Mouse (Mus musculus): Measurements from ENCODE around the gene Fgf23. TPM values are rescaled to one million over a fixed set of nuclear protein-coding genes. Genes with fewer than 3 reads are reported as not detected.

Gene Fgf23
- polyA plus RNA-seq, 1 experiment from 2014 or later: not detected

GRCm38 (mm10) chr6:127123506-127123905, 50.8 kb downstream of the Fgf23 start:
- H3K4me1 ChIP-seq (ENCODE audit: insufficient read depth): no peaks in the 10 kb centered on the region
- H3K27ac ChIP-seq (ENCODE audit: low read depth): no peak overlapping the region
- H3K9ac ChIP-seq (replicated peaks): no peak overlapping the region
- DNase-seq: no peak
- peaks cover 3% of the 10 kb centered on the region; the same call in 1 of the 2 replicates for H3K36me3 ChIP-seq (replicated peaks; ENCODE audit: insufficient read depth, low read length)
- H3K4me3 ChIP-seq (ENCODE audit: low read depth, low read length): no peak overlapping the region
- H3K4me2 ChIP-seq (ENCODE audit: low read depth, low read length): no peak overlapping the region
- 77% methylated on average over 7 of the region's 7 CpGs for WGBS (ENCODE audit: insufficient replicate concordance)
- TF ChIP-seq EP300 (IDR thresholded peaks at IDR 0.05; ENCODE audit: low read depth) (no peak), CTCF (IDR thresholded peaks at IDR 0.05; ENCODE audit: low read depth) (no peak)
- H3K27me3 ChIP-seq (ENCODE audit: insufficient read depth, low read length): no peaks in the 10 kb centered on the region
- ATAC-seq: no peak
- H3K9me3 ChIP-seq (ENCODE audit: low read length): no peaks in the 10 kb centered on the region

GRCm38 (mm10) chr6:127129659-127130058, 57.0 kb downstream of the Fgf23 start:
- DNase-seq (no peak), ATAC-seq (no peak)
- no peak overlapping the region for H3K4me3 ChIP-seq (ENCODE audit: low read depth, low read length)
- H3K27ac ChIP-seq (ENCODE audit: low read depth): no peak overlapping the region
- H3K9me3 ChIP-seq (ENCODE audit: low read length): no peaks in the 10 kb centered on the region
- no peaks in the 10 kb centered on the region for H3K4me1 ChIP-seq (ENCODE audit: insufficient read depth)
- 72% methylated on average over 14 of the region's 14 CpGs for WGBS (ENCODE audit: insufficient replicate concordance)
- no peak overlapping the region for H3K9ac ChIP-seq (replicated peaks)
- TF ChIP-seq EP300 (IDR thresholded peaks at IDR 0.05; ENCODE audit: low read depth) (no peak), CTCF (IDR thresholded peaks at IDR 0.05; ENCODE audit: low read depth) (no peak)
- peaks cover 3% of the 10 kb centered on the region; the same call in 1 of the 2 replicates for H3K36me3 ChIP-seq (replicated peaks; ENCODE audit: insufficient read depth, low read length)
- H3K27me3 ChIP-seq (ENCODE audit: insufficient read depth, low read length): no peaks in the 10 kb centered on the region
- H3K4me2 ChIP-seq (ENCODE audit: low read depth, low read length): no peak overlapping the region

GRCm38 (mm10) chr6:127130377-127130776, 57.7 kb downstream of the Fgf23 start:
- H3K4me2 ChIP-seq (ENCODE audit: low read depth, low read length): no peak overlapping the region
- peaks cover 3% of the 10 kb centered on the region for H3K36me3 ChIP-seq (replicated peaks; ENCODE audit: insufficient read depth, low read length)
- WGBS (ENCODE audit: insufficient replicate concordance): 87% methylated on average over 13 of the region's 13 CpGs
- no peaks in the 10 kb centered on the region for H3K4me1 ChIP-seq (ENCODE audit: insufficient read depth)
- no peak overlapping the region for H3K9ac ChIP-seq (replicated peaks)
- DNase-seq (no peak), ATAC-seq (no peak)
- no peak overlapping the region for H3K4me3 ChIP-seq (ENCODE audit: low read depth, low read length)
- no peak overlapping the region for H3K27ac ChIP-seq (ENCODE audit: low read depth)
- no peaks in the 10 kb centered on the region for H3K27me3 ChIP-seq (ENCODE audit: insufficient read depth, low read length)
- no peaks in the 10 kb centered on the region for H3K9me3 ChIP-seq (ENCODE audit: low read length)
- TF ChIP-seq EP300 (IDR thresholded peaks at IDR 0.05; ENCODE audit: low read depth) (no peak), CTCF (IDR thresholded peaks at IDR 0.05; ENCODE audit: low read depth) (no peak)

Other genes with a start within 250 kb of the Fgf23 start
- gene Ndufa9, start 223.8 kb upstream of the Fgf23 start, polyA plus RNA-seq (2015; fragmentation: Nextera tagmentation; extraction: Ambion mirVana): 166 and 175 TPM in 2 replicates
- not detected in 2 replicates for gene Akap3, start 219.8 kb upstream of the Fgf23 start, polyA plus RNA-seq (2015; fragmentation: Nextera tagmentation; extraction: Ambion mirVana)
- gene Dyrk4, start 151.1 kb upstream of the Fgf23 start, polyA plus RNA-seq (2015; fragmentation: Nextera tagmentation; extraction: Ambion mirVana): 0.09 TPM in 1 of 2 replicates, not detected in the other
- gene Rad51ap1, start 133.3 kb upstream of the Fgf23 start, polyA plus RNA-seq (2015; fragmentation: Nextera tagmentation; extraction: Ambion mirVana): 22.9 and 23.7 TPM in 2 replicates
- gene D6Wsu163e, start 132.9 kb upstream of the Fgf23 start, polyA plus RNA-seq (2015; fragmentation: Nextera tagmentation; extraction: Ambion mirVana): 8.4 and 10.2 TPM in 2 replicates
- gene Fgf6, start 57.3 kb upstream of the Fgf23 start, polyA plus RNA-seq (2015; fragmentation: Nextera tagmentation; extraction: Ambion mirVana): not detected in 2 replicates
- 0.88 and 1.2 TPM in 2 replicates for gene Tigar, start 36.7 kb downstream of the Fgf23 start, polyA plus RNA-seq (2015; fragmentation: Nextera tagmentation; extraction: Ambion mirVana)
- 35.7 and 38.4 TPM in 2 replicates for gene Ccnd2, start 79.3 kb downstream of the Fgf23 start, polyA plus RNA-seq (2015; fragmentation: Nextera tagmentation; extraction: Ambion mirVana)